ENCODE assay signal across 18 mouse cellular contexts in the genomic region with DNA sequence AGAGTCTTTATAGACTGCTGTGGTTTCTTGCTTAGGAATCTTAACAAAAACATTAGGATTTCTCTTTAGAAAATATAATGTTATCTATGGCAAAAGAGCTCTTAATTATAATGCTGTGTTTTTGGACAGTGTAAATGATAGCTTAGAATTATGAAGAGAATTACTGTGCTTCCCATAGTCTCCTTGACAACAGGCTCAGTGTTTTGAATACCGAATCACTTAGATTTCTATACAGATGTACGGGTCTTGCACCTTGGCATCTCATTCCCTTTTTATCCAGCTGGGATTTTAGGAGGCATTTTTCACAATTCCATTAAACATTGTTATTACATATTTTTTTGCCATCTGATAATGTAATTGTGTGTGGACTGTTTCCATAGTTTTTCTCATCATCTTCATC.
DNase-seq lines count a peak whose midpoint lies in the region; ATAC-seq lines count a peak whose summit lies in the region.
"Had no signal": no experiment of that assay in that cellular context is flagged by ENCODE, and none has a peak within 500 bp of the region (broad histone marks: within the 10 kb centered on the region; RNA-seq: fewer than 3 reads in every experiment).

No protein-coding gene starts in this region.

- WGBS in forebrain, embryonic 13.5 days: 42% methylated on average over 2 of the region's 2 CpGs
- WGBS in forebrain, embryonic 10.5 days: 81% methylated on average over 2 of the region's 2 CpGs
- WGBS in hindbrain, embryonic 15.5 days: 36% methylated on average over 2 of the region's 2 CpGs
- 75% methylated on average over 2 of the region's 2 CpGs for WGBS in hindbrain, embryonic 11.5 days
- 26% methylated on average over 2 of the region's 2 CpGs for WGBS in midbrain, embryonic 15.5 days
- 90% methylated on average over 2 of the region's 2 CpGs for WGBS in midbrain, embryonic 10.5 days

- ATAC-seq in forebrain, embryonic 13.5 days: peak; percentile 67; the same call in 1 of the 2 replicates
- no peak for ATAC-seq in hindbrain, embryonic 15.5 days (ENCODE audit: low FRiP score, low read depth)
- ATAC-seq in hindbrain, embryonic 11.5 days (ENCODE audit: low FRiP score): no peak
- no peak for ATAC-seq in midbrain, embryonic 15.5 days (replicated peaks)
- ATAC-seq: CD4-positive, CD25-positive, alpha-beta regulatory T cell, adult 4 months had no signal

- H3K4me2 ChIP-seq in forebrain, embryonic 13.5 days: no peak overlapping the region
- H3K4me2 ChIP-seq in hindbrain, embryonic 15.5 days: no peak overlapping the region
- H3K4me2 ChIP-seq in hindbrain, embryonic 11.5 days (replicated peaks; ENCODE audit: low read depth, low read length): no peak overlapping the region
- no peak overlapping the region for H3K4me2 ChIP-seq in midbrain, embryonic 15.5 days
- H3K4me2 ChIP-seq: heart, embryonic 11.5 days; heart, embryonic 15.5 days had no signal

- H3K36me3 ChIP-seq in forebrain, embryonic 13.5 days (ENCODE audit: poor library complexity, severe bottlenecking): no peaks in the 10 kb centered on the region
- no peaks in the 10 kb centered on the region for H3K36me3 ChIP-seq in forebrain, embryonic 10.5 days (replicated peaks)
- no peaks in the 10 kb centered on the region for H3K36me3 ChIP-seq in hindbrain, embryonic 15.5 days
- H3K36me3 ChIP-seq in hindbrain, embryonic 11.5 days (ENCODE audit: control insufficient read depth, insufficient read depth, low read length): no peaks in the 10 kb centered on the region
- no peaks in the 10 kb centered on the region for H3K36me3 ChIP-seq in midbrain, embryonic 15.5 days (replicated peaks)
- H3K36me3 ChIP-seq in midbrain, embryonic 10.5 days: no peaks in the 10 kb centered on the region
- H3K36me3 ChIP-seq: embryonic facial prominence, embryonic 10.5 days; G1E; heart, embryonic 15.5 days had no signal

- H3K9ac ChIP-seq in forebrain, embryonic 13.5 days: no peak overlapping the region
- H3K9ac ChIP-seq in hindbrain, embryonic 15.5 days: no peak overlapping the region
- no peak overlapping the region for H3K9ac ChIP-seq in hindbrain, embryonic 11.5 days (ENCODE audit: low read depth, low read length)
- no peak overlapping the region for H3K9ac ChIP-seq in midbrain, embryonic 15.5 days
- H3K9ac ChIP-seq: heart, embryonic 15.5 days had no signal

- no peaks in the 10 kb centered on the region for H3K27me3 ChIP-seq in forebrain, embryonic 13.5 days
- no peaks in the 10 kb centered on the region for H3K27me3 ChIP-seq in forebrain, embryonic 10.5 days (ENCODE audit: poor library complexity, severe bottlenecking)
- H3K27me3 ChIP-seq in hindbrain, embryonic 15.5 days: no peaks in the 10 kb centered on the region
- no peaks in the 10 kb centered on the region for H3K27me3 ChIP-seq in hindbrain, embryonic 11.5 days (ENCODE audit: control insufficient read depth, insufficient read depth, low read length)
- H3K27me3 ChIP-seq in midbrain, embryonic 15.5 days (replicated peaks): no peaks in the 10 kb centered on the region
- no peaks in the 10 kb centered on the region for H3K27me3 ChIP-seq in midbrain, embryonic 10.5 days (ENCODE audit: low read depth, poor library complexity, severe bottlenecking)
- H3K27me3 ChIP-seq: heart, embryonic 15.5 days had no signal

- H3K4me3 ChIP-seq in forebrain, embryonic 13.5 days: no peak overlapping the region
- H3K4me3 ChIP-seq in forebrain, embryonic 10.5 days: no peak overlapping the region
- H3K4me3 ChIP-seq in hindbrain, embryonic 15.5 days: no peak overlapping the region
- H3K4me3 ChIP-seq in hindbrain, embryonic 11.5 days (ENCODE audit: low read depth, low read length): no peak overlapping the region
- H3K4me3 ChIP-seq in midbrain, embryonic 15.5 days: no peak overlapping the region
- H3K4me3 ChIP-seq in midbrain, embryonic 10.5 days: no peak overlapping the region
- H3K4me3 ChIP-seq: embryonic facial prominence, embryonic 10.5 days; heart, adult 2 months; heart, embryonic 15.5 days had no signal

- H3K9me3 ChIP-seq in forebrain, embryonic 13.5 days (replicated peaks): no peaks in the 10 kb centered on the region
- no peaks in the 10 kb centered on the region for H3K9me3 ChIP-seq in forebrain, embryonic 10.5 days
- no peaks in the 10 kb centered on the region for H3K9me3 ChIP-seq in hindbrain, embryonic 15.5 days
- H3K9me3 ChIP-seq in hindbrain, embryonic 11.5 days (ENCODE audit: control insufficient read depth, low read length): no peaks in the 10 kb centered on the region
- no peaks in the 10 kb centered on the region for H3K9me3 ChIP-seq in midbrain, embryonic 15.5 days
- H3K9me3 ChIP-seq in midbrain, embryonic 10.5 days (replicated peaks): no peaks in the 10 kb centered on the region
- H3K9me3 ChIP-seq: embryonic facial prominence, embryonic 10.5 days; heart, embryonic 15.5 days had no signal

- H3K4me1 ChIP-seq in forebrain, embryonic 13.5 days: peaks cover 31% of the 10 kb centered on the region
- peaks cover 11% of the 10 kb centered on the region for H3K4me1 ChIP-seq in forebrain, embryonic 10.5 days
- H3K4me1 ChIP-seq in hindbrain, embryonic 15.5 days (replicated peaks): peaks cover 21% of the 10 kb centered on the region
- no peaks in the 10 kb centered on the region for H3K4me1 ChIP-seq in hindbrain, embryonic 11.5 days (replicated peaks; ENCODE audit: control insufficient read depth, insufficient read depth, low read length)
- no peaks in the 10 kb centered on the region; the same call in 1 of the 2 replicates for H3K4me1 ChIP-seq in midbrain, embryonic 15.5 days
- H3K4me1 ChIP-seq in midbrain, embryonic 10.5 days: peaks cover 13% of the 10 kb centered on the region

- no peak overlapping the region; the same call in 1 of the 2 replicates for H3K27ac ChIP-seq in forebrain, embryonic 13.5 days
- H3K27ac ChIP-seq in forebrain, embryonic 10.5 days: no peak overlapping the region
- 0 out of 2 replicates have a peak overlapping the region, but pooled peaks have one; percentile 34 for H3K27ac ChIP-seq in hindbrain, embryonic 15.5 days (replicated peaks)
- H3K27ac ChIP-seq in hindbrain, embryonic 11.5 days (ENCODE audit: low read depth, low read length): no peak overlapping the region
- H3K27ac ChIP-seq in midbrain, embryonic 15.5 days: 0 out of 2 replicates have a peak overlapping the region, but pooled peaks have one; percentile 34
- no peak overlapping the region for H3K27ac ChIP-seq in midbrain, embryonic 10.5 days (replicated peaks)
- H3K27ac ChIP-seq: embryonic facial prominence, embryonic 10.5 days; heart, adult 2 months; heart, embryonic 15.5 days had no signal

- no peak for DNase-seq in forebrain, embryonic 10.5 days (ENCODE audit: extremely low spot score, low spot score)
- DNase-seq in hindbrain, embryonic 11.5 days (ENCODE audit: low spot score): no peak
- DNase-seq in midbrain, embryonic 10.5 days (ENCODE audit: low spot score): no peak
- DNase-seq in cerebellum, adult 18-20 months: no peak
- DNase-seq: adrenal gland, postnatal 10 days; B cell, adult 2 months; gastrocnemius, postnatal 14 days; heart, adult 2 months; heart, postnatal 14 days; kidney, adult 11 months had no signal

Comparison
In these comparisons a context has a peak if more than half of its experiments do, and no peak if none do; other contexts are left out.
1. H3K27ac ChIP-seq: peak in hindbrain, embryonic 15.5 days (single experiment) and midbrain, embryonic 15.5 days (single experiment); none in forebrain, embryonic 13.5 days (single experiment), forebrain, embryonic 10.5 days (single experiment), hindbrain, embryonic 11.5 days (single experiment) and midbrain, embryonic 10.5 days (single experiment).